Mouse (Mus musculus) heart, postnatal 10 days (tissue): ENCODE results near the gene Coa5. TPM values are rescaled to one million over a fixed set of nuclear protein-coding genes. Genes with fewer than 3 reads are reported as not detected.

Experiments used
- DNase-seq, 2 experiments: peaks; one replicate each; pipeline ENCODE4 v3.0.0; 2021
- intact Hi-C: fragments of 180-260 bp; cut with DNase I; formaldehyde crosslinking; loops from one replicate; pipeline ENCODE4 v1.15.1; 2025
- total RNA-seq, 2 experiments: library from RNA; stranded (reverse); gene quantifications; 2 replicates each; pipeline ENCODE4 v1.2.3; 2021

The Coa5 gene
- total RNA-seq: 10 to 100 TPM; 87.8 to 94.6 TPM

GRCm38 (mm10) chr1:37429366-37430296 lies at the start of gene Coa5, which contains the start of gene Unc50:
Gene Coa5, minus strand, starts transcription at chr1:37430103.
Gene Unc50, plus strand, starts transcription at chr1:37430139.
- intact Hi-C loops: loop anchor here (5.0 kb wide), 1 partner anchor 433 kb away; no protein-coding TSS in a partner anchor
- peak; percentile 97 to 98 for DNase-seq

- peak in 1 of 2 experiments; percentile 51 for DNase-seq
- intact Hi-C loops: loop anchor here (2.0 kb wide), 1 partner anchor 154 kb away; no protein-coding TSS in a partner anchor
These were observed 49.2 kb upstream of the Coa5 start for GRCm38 (mm10) chr1:37479074-37479473.

- DNase-seq: no peak
- intact Hi-C loops: loop anchor here (2.0 kb wide), 1 partner anchor 154 kb away; no protein-coding TSS in a partner anchor
These were observed 48.5 kb upstream of the Coa5 start for GRCm38 (mm10) chr1:37478416-37478815.

GRCm38 (mm10) chr1:37477928-37478327 lies 48.0 kb upstream of the Coa5 start:
- intact Hi-C loops: loop anchor here (2.0 kb wide), 1 partner anchor 155 kb away; no protein-coding TSS in a partner anchor
- DNase-seq: no peak

- intact Hi-C loops: no loop called here
- no peak for DNase-seq
These were observed 47.3 kb upstream of the Coa5 start for GRCm38 (mm10) chr1:37477250-37477649.

GRCm38 (mm10) chr1:37475312-37475711 lies 45.4 kb upstream of the Coa5 start:
- no peak for DNase-seq
- intact Hi-C loops: no loop called here

GRCm38 (mm10) chr1:37474634-37475190 lies 44.8 kb upstream of the Coa5 start:
- intact Hi-C loops: loop anchor here (5.0 kb wide), 1 partner anchor 68 kb away; the partner anchor contains the start of gene Mgat4a
- DNase-seq: no peak

GRCm38 (mm10) chr1:37474046-37474445 lies 44.1 kb upstream of the Coa5 start:
- DNase-seq: no peak
- intact Hi-C loops: loop anchor here (5.0 kb wide), 1 partner anchor 68 kb away; the partner anchor contains the start of gene Mgat4a

GRCm38 (mm10) chr1:37473251-37473650 lies 43.3 kb upstream of the Coa5 start:
- intact Hi-C loops: loop anchor here (5.0 kb wide), 1 partner anchor 69 kb away; the partner anchor contains the start of gene Mgat4a
- no peak for DNase-seq

- intact Hi-C loops: loop anchor here (5.0 kb wide), 1 partner anchor 71 kb away; the partner anchor contains the start of gene Mgat4a
- DNase-seq: no peak
These were observed 41.6 kb upstream of the Coa5 start for GRCm38 (mm10) chr1:37471179-37472148.

GRCm38 (mm10) chr1:37469007-37469406 lies 39.1 kb upstream of the Coa5 start:
- intact Hi-C loops: no loop called here
- no peak for DNase-seq

- no peak for DNase-seq
- intact Hi-C loops: no loop called here
These were observed 37.9 kb upstream of the Coa5 start for GRCm38 (mm10) chr1:37467806-37468205.

- intact Hi-C loops: no loop called here
- no peak for DNase-seq
These were observed 36.6 kb upstream of the Coa5 start for GRCm38 (mm10) chr1:37466322-37466995.

- intact Hi-C loops: no loop called here
- DNase-seq: no peak
These were observed 35.1 kb upstream of the Coa5 start for GRCm38 (mm10) chr1:37464878-37465452.

- intact Hi-C loops: no loop called here
- no peak for DNase-seq
These were observed 27.6 kb upstream of the Coa5 start for GRCm38 (mm10) chr1:37457546-37457945.

- no peak for DNase-seq
- intact Hi-C loops: no loop called here
These were observed 21.4 kb upstream of the Coa5 start for GRCm38 (mm10) chr1:37451270-37451669.

GRCm38 (mm10) chr1:37448361-37449095 lies 18.6 kb upstream of the Coa5 start:
- intact Hi-C loops: loop anchor here (1.0 kb wide), 1 partner anchor 188 kb away; no protein-coding TSS in a partner anchor
- peak; percentile 33 to 77 for DNase-seq
